Mouse (Mus musculus) MEL (cell line): ENCODE data around the gene Dhrs7.

Source experiments
- POLR2A ChIP-seq, 2 experiments: IDR thresholded peaks; 2 replicates each; pipeline ENCODE4 v1.6.1; 2011 to 2012; ENCODE audit warnings: low read length in 2 of 2, mild to moderate bottlenecking in 2 of 2, control low read depth in 1 of 2, improper control_type of control experiment in 1 of 2, low read depth in 1 of 2, moderate library complexity in 1 of 2; ENCODE audit not compliant: control insufficient read depth in 1 of 2, insufficient read depth in 1 of 2, poor library complexity in 1 of 2
- UBTF ChIP-seq: IDR thresholded peaks from 2 replicates; pipeline ENCODE4 v1.6.1; 2012; ENCODE audit warnings: low read depth, mild to moderate bottlenecking, inconsistent platforms, low read length, improper control_type of control experiment, moderate library complexity, borderline replicate concordance; ENCODE audit not compliant: insufficient read depth
- USF2 ChIP-seq, 2 experiments: IDR thresholded peaks; 2 replicates each; pipeline ENCODE4 v1.6.1; 2011 to 2012; ENCODE audit warnings: improper control_type of control experiment in 2 of 2, low read length in 2 of 2, borderline replicate concordance in 1 of 2, inconsistent platforms in 1 of 2, low read depth in 1 of 2, mild to moderate bottlenecking in 1 of 2; ENCODE audit not compliant: insufficient read depth in 1 of 2
- ZC3H11A ChIP-seq: IDR thresholded peaks from 2 replicates; pipeline ENCODE4 v1.6.1; 2012; ENCODE audit warnings: low read depth, mild to moderate bottlenecking, inconsistent platforms, low read length, improper control_type of control experiment
- ZNF384 ChIP-seq: IDR thresholded peaks from 2 replicates; pipeline ENCODE4 v1.6.1; 2012; ENCODE audit warnings: low read depth, mild to moderate bottlenecking, inconsistent platforms, low read length, improper control_type of control experiment

DNA sequence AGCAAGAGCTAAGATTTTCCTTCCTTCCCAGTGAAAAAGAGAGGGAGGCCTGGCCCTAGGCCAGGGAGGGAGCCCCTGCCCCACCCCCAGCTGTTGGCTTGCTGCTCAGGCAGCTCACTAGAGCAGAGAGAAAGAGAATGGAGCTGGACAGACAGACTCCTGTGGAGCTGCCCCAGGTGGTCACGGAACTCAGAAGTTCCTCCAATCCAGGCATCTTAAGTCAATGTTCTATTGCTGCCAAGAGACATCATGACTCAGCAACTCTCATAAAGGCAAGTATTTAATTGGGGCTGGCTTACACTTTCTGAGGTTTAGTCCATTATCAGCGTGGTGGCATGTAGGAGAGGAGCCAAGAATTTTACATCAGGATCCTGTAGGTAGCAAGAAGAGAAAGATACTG, 10.1 kb upstream of the Dhrs7 start:
- TF ChIP-seq POLR2A (IDR thresholded peaks at IDR 0.05; ENCODE audit: control insufficient read depth in 1 of 2, insufficient read depth in 1 of 2, low read depth in 1 of 2, low read length in 2 of 2, poor library complexity in 1 of 2) (no peak), ZC3H11A (no peak), UBTF (no peak), ZNF384 (no peak), USF2 (IDR thresholded peaks at IDR 0.05; ENCODE audit: borderline replicate concordance in 1 of 2, insufficient read depth in 1 of 2, low read depth in 1 of 2, low read length in 2 of 2) (no peak)
